Mouse (Mus musculus) heart, postnatal 0 days (tissue): Measurements from ENCODE around the gene Cited1. TPM values are rescaled to one million over a fixed set of nuclear protein-coding genes. Genes with fewer than 3 reads are reported as not detected.

ENCODE experiments used
- ATAC-seq: fragments of 200-750 bp; cut with Nextera tagmentation; 2 replicates; pipeline ENCODE4 v1.8.0; 2017; ENCODE audit warnings: low read depth, moderate number of reproducible peaks, moderate library complexity; ENCODE audit not compliant: insufficient read depth
- DNase-seq: peaks from one replicate; pipeline ENCODE4 v3.0.0-alpha.2; 2016; ENCODE audit warnings: low spot score
- H3K27ac ChIP-seq: fragments of 300-500 bp; sonication (generic); 2 replicates; pipeline ENCODE4 v1.5.1; 2014; ENCODE audit warnings: low read depth, mild to moderate bottlenecking
- H3K27me3 ChIP-seq: fragments of 300-500 bp; sonication (generic); 2 replicates; pipeline ENCODE4 v1.6.1; 2014; ENCODE audit warnings: low read length, mixed read lengths; ENCODE audit not compliant: control insufficient read depth, insufficient read depth
- H3K36me3 ChIP-seq: fragments of 300-500 bp; sonication (generic); replicated peaks from 2 replicates; pipeline ENCODE4 v1.6.1; 2014; ENCODE audit warnings: low read length, mixed read lengths; ENCODE audit not compliant: control insufficient read depth, insufficient read depth
- H3K4me1 ChIP-seq: fragments of 300-500 bp; sonication (generic); 2 replicates; pipeline ENCODE4 v1.6.1; 2014; ENCODE audit warnings: antibody characterized with exemption; ENCODE audit not compliant: control insufficient read depth, insufficient read depth
- H3K4me2 ChIP-seq: fragments of 300-500 bp; sonication (generic); 2 replicates; pipeline ENCODE4 v1.6.1; 2014; ENCODE audit warnings: low read depth, mild to moderate bottlenecking, low read length, moderate library complexity
- H3K4me3 ChIP-seq: fragments of 300-500 bp; sonication (generic); 2 replicates; pipeline ENCODE4 v1.5.1; 2014; ENCODE audit warnings: low read depth, low read length
- H3K9ac ChIP-seq: fragments of 300-500 bp; sonication (generic); replicated peaks from 2 replicates; pipeline ENCODE4 v1.6.1; 2014; ENCODE audit warnings: low read depth, low read length, mixed read lengths
- H3K9me3 ChIP-seq: fragments of 300-500 bp; sonication (generic); replicated peaks from 2 replicates; pipeline ENCODE4 v1.6.1; 2016; ENCODE audit warnings: low read length; ENCODE audit not compliant: control insufficient read depth
- CTCF ChIP-seq: IDR thresholded peaks from 2 replicates; pipeline ENCODE4 v1.5.1; 2016; ENCODE audit warnings: antibody characterized with exemption, control low read depth, low read depth
- EP300 ChIP-seq: IDR thresholded peaks from 2 replicates; pipeline ENCODE4 v1.6.1; 2016; ENCODE audit warnings: antibody characterized with exemption, low read depth
- WGBS: fragments of 180-500 bp; shearing (Covaris S2); extraction: QIAGEN DNeasy Blood & Tissue Kit; methylation state at CpG from one replicate; pipeline ENCODE4 v1.1.7; 2014; 5-methylcytosine and 5-hydroxymethylcytosine counted together
- polyA plus RNA-seq: library from polyadenylated mRNA; unstranded; fragments of >200 nt; fragmentation: Nextera tagmentation; extraction: Ambion mirVana; gene quantifications from 2 replicates; pipeline ENCODE4 v1.2.1, GENCODE M21; 2015
- total RNA-seq: library from RNA; depleted of rRNA; stranded (reverse); fragments of >200 nt; gene quantifications from 2 replicates; pipeline ENCODE4 v1.2.3, GENCODE M21; 2014; ENCODE audit warnings: low replicate concordance

Gene Cited1
- total and polyA plus RNA-seq, 2 experiments from 2014 or later: 163 to 199 TPM

- Histone ChIP-seq H3K4me3 (peak overlapping the region; percentile 67), H3K36me3 (no peaks in the 10 kb centered on the region), H3K27ac (peak overlapping the region; percentile 70), H3K4me1 (no peaks in the 10 kb centered on the region), H3K4me2 (peak overlapping the region; percentile 84), H3K9ac (peak overlapping the region; percentile 62), H3K9me3 (no peaks in the 10 kb centered on the region; the same call in 1 of the 2 replicates), H3K27me3 (peaks cover 18% of the 10 kb centered on the region; the same call in 1 of the 2 replicates)
- DNase-seq (no peak), ATAC-seq (peak; percentile 32)
- WGBS: 13% methylated on average over 45 of the region's 80 CpGs
- TF ChIP-seq EP300 (no peak), CTCF (no peak)
Observed at GRCm38 (mm10) chrX:102251221-102251936, 602 bp downstream of the Cited1 start.

- ATAC-seq (0 out of 2 replicates have a peak, but pooled peaks have one; percentile 2), DNase-seq (no peak)
- TF ChIP-seq EP300 (no peak), CTCF (no peak)
- Histone ChIP-seq H3K27ac (peak overlapping the region; percentile 70), H3K4me3 (peak overlapping the region; percentile 67), H3K9me3 (no peaks in the 10 kb centered on the region; the same call in 1 of the 2 replicates), H3K4me2 (peak overlapping the region; percentile 84), H3K27me3 (peaks cover 18% of the 10 kb centered on the region; the same call in 1 of the 2 replicates), H3K4me1 (no peaks in the 10 kb centered on the region), H3K9ac (peak overlapping the region; percentile 62), H3K36me3 (no peaks in the 10 kb centered on the region)
- WGBS: 16% methylated on average over 24 of the region's 24 CpGs
Observed at GRCm38 (mm10) chrX:102250891-102251170, 1.1 kb downstream of the Cited1 start.

GRCm38 (mm10) chrX:102250150-102250890, 1.7 kb downstream of the Cited1 start:
- Histone ChIP-seq H3K9ac (peak overlapping the region; percentile 62), H3K9me3 (no peaks in the 10 kb centered on the region; the same call in 1 of the 2 replicates), H3K4me2 (peak overlapping the region; percentile 84), H3K4me1 (no peaks in the 10 kb centered on the region), H3K4me3 (peak overlapping the region; percentile 67), H3K27ac (peak overlapping the region; percentile 70), H3K36me3 (no peaks in the 10 kb centered on the region), H3K27me3 (peaks cover 18% of the 10 kb centered on the region; the same call in 1 of the 2 replicates)
- WGBS: 11% methylated on average over 52 of the region's 68 CpGs
- no peak for TF ChIP-seq EP300
- no peak for TF ChIP-seq CTCF
- ATAC-seq: 0 out of 2 replicates have a peak, but pooled peaks have one; percentile 10
- no peak for DNase-seq

GRCm38 (mm10) chrX:102244334-102244733, 7.6 kb downstream of the Cited1 start:
- Histone ChIP-seq H3K4me3 (no peak overlapping the region), H3K4me2 (no peak overlapping the region), H3K9me3 (no peaks in the 10 kb centered on the region), H3K9ac (no peak overlapping the region), H3K27me3 (0 out of 2 replicates have a peak, but pooled peaks cover 4% of the 10 kb centered on the region), H3K4me1 (no peaks in the 10 kb centered on the region), H3K27ac (no peak overlapping the region), H3K36me3 (no peaks in the 10 kb centered on the region)
- DNase-seq: no peak
- 62% methylated on average over 2 of the region's 2 CpGs for WGBS
- no peak for ATAC-seq
- TF ChIP-seq EP300 (no peak), CTCF (peak; percentile 26)

GRCm38 (mm10) chrX:102219126-102219525, 32.9 kb downstream of the Cited1 start:
- no peak for ATAC-seq
- WGBS: 23% methylated on average over 1 of the region's 1 CpGs
- Histone ChIP-seq H3K4me3 (no peak overlapping the region), H3K27ac (no peak overlapping the region), H3K4me2 (no peak overlapping the region), H3K9me3 (no peaks in the 10 kb centered on the region), H3K9ac (no peak overlapping the region), H3K27me3 (no peaks in the 10 kb centered on the region), H3K36me3 (no peaks in the 10 kb centered on the region), H3K4me1 (no peaks in the 10 kb centered on the region)
- TF ChIP-seq CTCF (peak; percentile 51), EP300 (no peak)
- DNase-seq: no peak
